Mouse (Mus musculus) forelimb bud, embryonic 11.5 days (tissue): ENCODE measurements around the gene Actr1a.

ENCODE experiments used
- DNase-seq: peaks from one replicate; pipeline ENCODE4 v3.0.0-alpha.2; 2012; ENCODE audit warnings: low read depth, low spot score

Gene Actr1a

GRCm38 (mm10) chr19:46395109-46396009 lies at the start of gene Actr1a:
Gene Actr1a (minus strand): TSS chr19:46395748.
- DNase-seq = peak; percentile 100

- peak; percentile 93 for DNase-seq
Observed at GRCm38 (mm10) chr19:46444209-46444608, 48.7 kb upstream of the Actr1a start.

- DNase-seq = no peak
Observed at GRCm38 (mm10) chr19:46443509-46443908, 48.0 kb upstream of the Actr1a start.

- no peak for DNase-seq
Observed at GRCm38 (mm10) chr19:46435492-46435891, 39.9 kb upstream of the Actr1a start.

GRCm38 (mm10) chr19:46434591-46434990 lies 39.0 kb upstream of the Actr1a start:
- DNase-seq = no peak

GRCm38 (mm10) chr19:46434148-46434547 lies 38.6 kb upstream of the Actr1a start:
- no peak for DNase-seq

GRCm38 (mm10) chr19:46433712-46434111 lies 38.2 kb upstream of the Actr1a start:
- DNase-seq = no peak

- DNase-seq = no peak
Observed at GRCm38 (mm10) chr19:46429250-46429649, 33.7 kb upstream of the Actr1a start.

- no peak for DNase-seq
Observed at GRCm38 (mm10) chr19:46426488-46426887, 30.9 kb upstream of the Actr1a start.

- DNase-seq = no peak
Observed at GRCm38 (mm10) chr19:46425266-46425665, 29.7 kb upstream of the Actr1a start.

- peak; percentile 85 for DNase-seq
Observed at GRCm38 (mm10) chr19:46422384-46423338, 27.1 kb upstream of the Actr1a start.

GRCm38 (mm10) chr19:46420410-46420809 lies 24.9 kb upstream of the Actr1a start:
- no peak for DNase-seq

GRCm38 (mm10) chr19:46418051-46418450 lies 22.5 kb upstream of the Actr1a start:
- no peak for DNase-seq

GRCm38 (mm10) chr19:46416276-46416675 lies 20.7 kb upstream of the Actr1a start:
- no peak for DNase-seq

GRCm38 (mm10) chr19:46414486-46414885 lies 18.9 kb upstream of the Actr1a start:
- no peak for DNase-seq

- DNase-seq = no peak
Observed at GRCm38 (mm10) chr19:46413969-46414368, 18.4 kb upstream of the Actr1a start.

GRCm38 (mm10) chr19:46412056-46412805 lies 16.7 kb upstream of the Actr1a start:
- no peak for DNase-seq

- no peak for DNase-seq
Observed at GRCm38 (mm10) chr19:46409506-46409905, 14.0 kb upstream of the Actr1a start.

- no peak for DNase-seq
Observed at GRCm38 (mm10) chr19:46406592-46407386, 11.2 kb upstream of the Actr1a start.

- DNase-seq = no peak
Observed at GRCm38 (mm10) chr19:46404030-46404429, 8.5 kb upstream of the Actr1a start.

- DNase-seq = no peak
Observed at GRCm38 (mm10) chr19:46400558-46400957, 5.0 kb upstream of the Actr1a start.
